Mouse (Mus musculus): Measurements from ENCODE around the gene Chn2. TPM values are rescaled to one million over a fixed set of nuclear protein-coding genes. Genes with fewer than 3 reads are reported as not detected.
"Not testable (repeated sequence)": the region's sequence is repeated elsewhere in the genome, so short reads cannot be mapped to it uniquely, and the experiment has no call there.

Chn2 gene
- polyA plus RNA-seq, 1 experiment from 2014 or later, result 32.5 TPM

GRCm38 (mm10) chr6:54165863-54166262 is 126.5 kb downstream of the Chn2 start:
- H3K36me3 ChIP-seq, result no peaks in the 10 kb centered on the region
- H3K9ac ChIP-seq, result no peak overlapping the region
- ATAC-seq (ENCODE audit: low FRiP score, low read depth), result no peak
- no peak overlapping the region for H3K4me2 ChIP-seq
- H3K27me3 ChIP-seq, result no peaks in the 10 kb centered on the region
- H3K27ac ChIP-seq (replicated peaks), result no peak overlapping the region
- H3K4me1 ChIP-seq (replicated peaks), result no peaks in the 10 kb centered on the region
- H3K4me3 ChIP-seq, result no peak overlapping the region
- 89% methylated on average over 4 of the region's 4 CpGs for WGBS
- no peaks in the 10 kb centered on the region for H3K9me3 ChIP-seq

GRCm38 (mm10) chr6:54166991-54167546 is 127.7 kb downstream of the Chn2 start:
- 67% methylated on average over 7 of the region's 7 CpGs for WGBS
- Histone ChIP-seq H3K27me3 (no peaks in the 10 kb centered on the region), H3K4me1 (replicated peaks) (no peaks in the 10 kb centered on the region), H3K9me3 (no peaks in the 10 kb centered on the region), H3K27ac (replicated peaks) (0 out of 2 replicates have a peak overlapping the region, but pooled peaks have one; percentile 0), H3K9ac (no peak overlapping the region), H3K4me2 (no peak overlapping the region), H3K4me3 (no peak overlapping the region), H3K36me3 (no peaks in the 10 kb centered on the region)
- ATAC-seq (ENCODE audit: low FRiP score, low read depth), result no peak

GRCm38 (mm10) chr6:54170286-54170894 is 131.0 kb downstream of the Chn2 start:
- H3K4me3 ChIP-seq, result no peak overlapping the region
- H3K36me3 ChIP-seq, result no peaks in the 10 kb centered on the region
- H3K4me2 ChIP-seq, result no peak overlapping the region
- no peak overlapping the region for H3K27ac ChIP-seq (replicated peaks)
- WGBS, result 58% methylated on average over 11 of the region's 11 CpGs
- no peaks in the 10 kb centered on the region for H3K27me3 ChIP-seq
- peaks cover 2% of the 10 kb centered on the region; the same call in 1 of the 2 replicates for H3K4me1 ChIP-seq (replicated peaks)
- no peak for ATAC-seq (ENCODE audit: low FRiP score, low read depth)
- H3K9ac ChIP-seq, result no peak overlapping the region
- H3K9me3 ChIP-seq, result no peaks in the 10 kb centered on the region

GRCm38 (mm10) chr6:54171385-54171784 is 132.0 kb downstream of the Chn2 start:
- no peak overlapping the region for H3K4me2 ChIP-seq
- ATAC-seq (ENCODE audit: low FRiP score, low read depth), result no peak
- H3K4me1 ChIP-seq (replicated peaks), result peaks cover 3% of the 10 kb centered on the region; the same call in 1 of the 2 replicates
- H3K27ac ChIP-seq (replicated peaks), result no peak overlapping the region
- H3K27me3 ChIP-seq, result no peaks in the 10 kb centered on the region
- H3K36me3 ChIP-seq, result no peaks in the 10 kb centered on the region
- H3K9me3 ChIP-seq, result no peaks in the 10 kb centered on the region
- no peak overlapping the region for H3K9ac ChIP-seq
- WGBS, result 72% methylated on average over 6 of the region's 6 CpGs
- H3K4me3 ChIP-seq, result no peak overlapping the region

- Histone ChIP-seq H3K4me3 (no peak overlapping the region), H3K9me3 (no peaks in the 10 kb centered on the region), H3K9ac (no peak overlapping the region), H3K27ac (replicated peaks) (no peak overlapping the region), H3K4me2 (no peak overlapping the region), H3K36me3 (no peaks in the 10 kb centered on the region), H3K4me1 (replicated peaks) (peaks cover 3% of the 10 kb centered on the region; the same call in 1 of the 2 replicates), H3K27me3 (no peaks in the 10 kb centered on the region)
- 0 out of 2 replicates have a peak, but pooled peaks have one; percentile 61 for ATAC-seq (ENCODE audit: low FRiP score, low read depth)
- 60% methylated on average over 8 of the region's 8 CpGs for WGBS
Measured at GRCm38 (mm10) chr6:54175473-54176215, 136.3 kb downstream of the Chn2 start.

GRCm38 (mm10) chr6:54177081-54177480 is 137.7 kb downstream of the Chn2 start:
- not testable (repeated sequence) for H3K4me2 ChIP-seq; H3K9me3 ChIP-seq; H3K9ac ChIP-seq; ATAC-seq (ENCODE audit: low FRiP score, low read depth); H3K4me3 ChIP-seq; H3K36me3 ChIP-seq; H3K27ac ChIP-seq (replicated peaks); H3K4me1 ChIP-seq (replicated peaks); H3K27me3 ChIP-seq
- WGBS, result 91% methylated on average over 6 of the region's 6 CpGs

GRCm38 (mm10) chr6:54179056-54179873 is 139.9 kb downstream of the Chn2 start:
- no peaks in the 10 kb centered on the region for H3K36me3 ChIP-seq
- WGBS, result 91% methylated on average over 1 of the region's 1 CpGs
- no peaks in the 10 kb centered on the region for H3K9me3 ChIP-seq
- no peak overlapping the region for H3K4me2 ChIP-seq
- ATAC-seq (ENCODE audit: low FRiP score, low read depth), result no peak
- no peaks in the 10 kb centered on the region for H3K27me3 ChIP-seq
- no peak overlapping the region for H3K4me3 ChIP-seq
- H3K4me1 ChIP-seq (replicated peaks), result peaks cover 10% of the 10 kb centered on the region; the same call in 1 of the 2 replicates
- no peak overlapping the region for H3K9ac ChIP-seq
- H3K27ac ChIP-seq (replicated peaks), result no peak overlapping the region

GRCm38 (mm10) chr6:54179874-54180212 is 140.5 kb downstream of the Chn2 start:
- WGBS, result 91% methylated on average over 6 of the region's 6 CpGs
- no peaks in the 10 kb centered on the region for H3K9me3 ChIP-seq

GRCm38 (mm10) chr6:54183825-54184578 is 144.6 kb downstream of the Chn2 start:
- Histone ChIP-seq H3K9ac (no peak overlapping the region), H3K27ac (replicated peaks) (no peak overlapping the region), H3K4me3 (no peak overlapping the region), H3K36me3 (no peaks in the 10 kb centered on the region), H3K4me1 (replicated peaks) (0 out of 2 replicates have a peak, but pooled peaks cover 9% of the 10 kb centered on the region), H3K4me2 (no peak overlapping the region), H3K9me3 (no peaks in the 10 kb centered on the region), H3K27me3 (no peaks in the 10 kb centered on the region)
- WGBS, result 51% methylated on average over 14 of the region's 14 CpGs
- peak; percentile 38; the same call in 1 of the 2 replicates for ATAC-seq (ENCODE audit: low FRiP score, low read depth)

More at GRCm38 (mm10) chr6:54179874-54180212, 140.5 kb downstream of the Chn2 start:
- Histone ChIP-seq H3K4me2 (no peak overlapping the region), H3K36me3 (no peaks in the 10 kb centered on the region), H3K4me3 (no peak overlapping the region), H3K4me1 (replicated peaks) (peaks cover 12% of the 10 kb centered on the region; the same call in 1 of the 2 replicates), H3K27me3 (no peaks in the 10 kb centered on the region), H3K27ac (replicated peaks) (no peak overlapping the region), H3K9ac (no peak overlapping the region)
- no peak for ATAC-seq (ENCODE audit: low FRiP score, low read depth)

GRCm38 (mm10) chr6:54193631-54194305 is 154.4 kb downstream of the Chn2 start:
- H3K9me3 ChIP-seq, result no peaks in the 10 kb centered on the region
- H3K27me3 ChIP-seq, result no peaks in the 10 kb centered on the region
- no peaks in the 10 kb centered on the region for H3K36me3 ChIP-seq
- H3K4me1 ChIP-seq (replicated peaks), result peaks cover 13% of the 10 kb centered on the region
- no peak overlapping the region for H3K4me3 ChIP-seq
- no peak overlapping the region for H3K9ac ChIP-seq
- H3K4me2 ChIP-seq, result no peak overlapping the region
- WGBS, result 21% methylated on average over 7 of the region's 7 CpGs
- peak; percentile 61; the same call in 1 of the 2 replicates for ATAC-seq (ENCODE audit: low FRiP score, low read depth)
- peak overlapping the region; percentile 53; the same call in 1 of the 2 replicates for H3K27ac ChIP-seq (replicated peaks)

Measured in hindbrain, embryonic 15.5 days (tissue).